Mouse (Mus musculus): ENCODE measurements around the gene Xpnpep3. TPM values are rescaled to one million over a fixed set of nuclear protein-coding genes. Genes with fewer than 3 reads are reported as not detected.

Xpnpep3 gene
- polyA plus RNA-seq, 1 experiment from 2014 or later, result 7.8 TPM

DNA sequence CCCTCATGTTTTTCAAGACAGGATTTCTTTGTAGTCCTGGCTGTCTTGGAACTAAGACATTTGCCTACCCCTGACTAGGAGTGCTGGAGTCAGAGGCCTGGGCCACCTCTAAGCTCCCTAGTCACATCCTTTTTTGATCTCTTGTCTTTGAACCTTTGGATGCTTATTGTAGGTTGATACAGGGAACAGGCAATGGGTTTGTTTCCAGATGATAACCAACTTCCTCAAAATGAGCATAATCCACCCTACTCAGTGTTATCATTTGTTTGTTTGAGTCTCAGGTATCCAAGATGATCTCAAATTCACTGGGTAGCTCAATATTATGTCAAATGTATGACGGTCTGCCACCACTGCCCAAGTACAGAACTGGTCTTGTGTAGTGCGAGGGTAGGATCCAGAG, 104.1 kb downstream of the Xpnpep3 start:
- Histone ChIP-seq H3K4me2 (replicated peaks; ENCODE audit: low read depth, low read length) (no peak overlapping the region), H3K4me3 (ENCODE audit: low read depth, low read length) (no peak overlapping the region), H3K27ac (ENCODE audit: low read length) (no peak overlapping the region), H3K4me1 (ENCODE audit: control insufficient read depth, insufficient read depth, low read length) (no peaks in the 10 kb centered on the region), H3K9ac (replicated peaks; ENCODE audit: low read depth, low read length) (no peak overlapping the region), H3K27me3 (ENCODE audit: control insufficient read depth, insufficient read depth, low read length) (no peaks in the 10 kb centered on the region), H3K9me3 (ENCODE audit: control insufficient read depth, low read depth, low read length) (no peaks in the 10 kb centered on the region), H3K36me3 (ENCODE audit: control insufficient read depth, insufficient read depth, low read length) (no peaks in the 10 kb centered on the region)
- ATAC-seq (ENCODE audit: insufficient number of reproducible peaks, insufficient read depth, low FRiP score, low read depth), result no peak
- WGBS, result 87% methylated on average over 2 of the region's 2 CpGs

Other genes with a start within 250 kb of the Xpnpep3 start
- 36.1 and 39.3 TPM in 2 replicates for gene Mrtfa, start 209.4 kb upstream of the Xpnpep3 start, polyA plus RNA-seq (2014; fragmentation: Nextera tagmentation; extraction: Ambion mirVana)
- gene Mchr1, start 164.6 kb upstream of the Xpnpep3 start, polyA plus RNA-seq (2014; fragmentation: Nextera tagmentation; extraction: Ambion mirVana), result 0.26 and 1.0 TPM in 2 replicates
- gene Slc25a17, start 39.3 kb upstream of the Xpnpep3 start, polyA plus RNA-seq (2014; fragmentation: Nextera tagmentation; extraction: Ambion mirVana), result 110 and 114 TPM in 2 replicates
- gene St13, start 61 bp upstream of the Xpnpep3 start, polyA plus RNA-seq (2014; fragmentation: Nextera tagmentation; extraction: Ambion mirVana), result 153 and 154 TPM in 2 replicates
- 1.5 and 2.3 TPM in 2 replicates for gene Dnajb7, start 8.2 kb downstream of the Xpnpep3 start, polyA plus RNA-seq (2014; fragmentation: Nextera tagmentation; extraction: Ambion mirVana)
- 523 and 527 TPM in 2 replicates for gene Rbx1, start 66.2 kb downstream of the Xpnpep3 start, polyA plus RNA-seq (2014; fragmentation: Nextera tagmentation; extraction: Ambion mirVana)
- 32.6 and 39.7 TPM in 2 replicates for gene Ep300, start 185.2 kb downstream of the Xpnpep3 start, polyA plus RNA-seq (2014; fragmentation: Nextera tagmentation; extraction: Ambion mirVana)

Measured in stomach, embryonic 14.5 days (tissue).